26 mouse cellular contexts compared by ENCODE assay signal in genomic region chr1:173949044-173949443, GRCm38 (mm10). TPM values are rescaled to one million over a fixed set of nuclear protein-coding genes. Genes with fewer than 3 reads are reported as not detected.
A peak's percentile ranks its signal among the peaks of the same experiment; 100 is the strongest.
DNase-seq lines count a peak whose midpoint lies in the region; ATAC-seq lines count a peak whose summit lies in the region.
"Not testable (repeated sequence)": the region's sequence is repeated elsewhere in the genome, so short reads cannot be mapped to it uniquely, and the experiment has no call there.
"Had no signal": no experiment of that assay in that cellular context is flagged by ENCODE, and none has a peak within 500 bp of the region (broad histone marks: within the 10 kb centered on the region; RNA-seq: fewer than 3 reads in every experiment).

No protein-coding gene starts in this region.

- not testable (repeated sequence) for H3K4me3 ChIP-seq in liver, embryonic 16.5 days (ENCODE audit: low read depth, low read length)

- DNase-seq in 416B (ENCODE audit: low read depth), result peak; percentile 68
- DNase-seq in T-cell, adult 2 months (ENCODE audit: low spot score), result peak; percentile 45
- DNase-seq in induced T-regulatory cell, adult 2 months (ENCODE audit: low read depth), result peak; percentile 35
- DNase-seq in thymus, postnatal 10 days (ENCODE audit: low spot score in 2 of 2), result peak; percentile 3 to 7

- ATAC-seq in CD4-positive, CD25-positive, alpha-beta regulatory T cell, adult 4 months, result peak; percentile 97
- ATAC-seq in liver, embryonic 16.5 days (ENCODE audit: low read depth), result peak; percentile 30; the same call in 1 of the 2 replicates
- ATAC-seq in megakaryocyte progenitor cell, adult 5-6 weeks (replicated peaks; ENCODE audit: poor library complexity), result peak; percentile 99
- peak; percentile 99 for ATAC-seq in neutrophil, adult 5-6 weeks (ENCODE audit: extremely low read depth, insufficient number of reproducible peaks, low FRiP score, poor library complexity, severe bottlenecking)

- H3K36me3 ChIP-seq in liver, embryonic 16.5 days (ENCODE audit: control insufficient read depth, insufficient read depth), result not testable (repeated sequence)

- H3K9ac ChIP-seq in liver, embryonic 16.5 days (ENCODE audit: low read depth, low read length), result not testable (repeated sequence)

- WGBS in liver, embryonic 16.5 days (ENCODE audit: insufficient replicate concordance), result 19% methylated on average over 2 of the region's 2 CpGs

- not testable (repeated sequence) for H3K4me1 ChIP-seq in liver, embryonic 16.5 days (ENCODE audit: control insufficient read depth, low read depth, low read length)

- H3K27me3 ChIP-seq in liver, embryonic 16.5 days (ENCODE audit: control insufficient read depth, insufficient read depth, low read depth, low read length), result not testable (repeated sequence)

- not testable (repeated sequence) for H3K27ac ChIP-seq in liver, embryonic 16.5 days (ENCODE audit: low read length)

- H3K9me3 ChIP-seq in liver, embryonic 16.5 days (replicated peaks; ENCODE audit: control insufficient read depth, low read length), result not testable (repeated sequence)

- H3K4me2 ChIP-seq in liver, embryonic 16.5 days (ENCODE audit: low read depth, low read length), result not testable (repeated sequence)

RNA-seq across cellular contexts. Expression of gene Ifi203, which starts 6.6 kb away (rescaled TPM):
- 100 to 1,000 TPM; 265 to 384 TPM for polyA plus RNA-seq in CD4-positive, CD25-positive, alpha-beta regulatory T cell, adult 4 months (2017; shearing (Covaris generic))
- polyA plus RNA-seq in liver, embryonic 16.5 days (2015; fragmentation: Nextera tagmentation; extraction: Ambion mirVana), result 2.3 and 2.4 TPM in 2 replicates
- total RNA-seq in megakaryocyte progenitor cell, adult 5-6 weeks (2015), result 59.5 and 87.9 TPM in 2 replicates
- total RNA-seq in megakaryocyte progenitor cell, adult 5-6 weeks (2017), result 29.0 and 43.0 TPM in 2 replicates
- total RNA-seq in neutrophil, adult 5-6 weeks (2017), result 225 and 245 TPM in 2 replicates
- polyA plus RNA-seq: limb, embryonic 10.5 days had no signal

RNA-seq across cellular contexts. Expression of gene Mndal, which starts 6.8 kb away (rescaled TPM):
- 100 to 1,000 TPM; 417 to 550 TPM for polyA plus RNA-seq in CD4-positive, CD25-positive, alpha-beta regulatory T cell, adult 4 months (2017; shearing (Covaris generic))
- polyA plus RNA-seq in liver, embryonic 16.5 days (2015; fragmentation: Nextera tagmentation; extraction: Ambion mirVana), result 3.8 and 4.4 TPM in 2 replicates
- total RNA-seq in megakaryocyte progenitor cell, adult 5-6 weeks (2015), result 112 and 113 TPM in 2 replicates
- 70.3 and 92.9 TPM in 2 replicates for total RNA-seq in megakaryocyte progenitor cell, adult 5-6 weeks (2017)
- 805 and 849 TPM in 2 replicates for total RNA-seq in neutrophil, adult 5-6 weeks (2017)
- polyA plus RNA-seq: forebrain, embryonic 10.5 days had no signal

RNA-seq across cellular contexts. Expression of gene Ifi202b, which starts 33.5 kb away (rescaled TPM):
- polyA plus RNA-seq in CD4-positive, CD25-positive, alpha-beta regulatory T cell, adult 4 months (2017; shearing (Covaris generic)), result not detected
- polyA plus RNA-seq in liver, embryonic 16.5 days (2015; fragmentation: Nextera tagmentation; extraction: Ambion mirVana), result not detected in 2 replicates
- not detected in 2 replicates for total RNA-seq in megakaryocyte progenitor cell, adult 5-6 weeks (2015)
- not detected in 2 replicates for total RNA-seq in megakaryocyte progenitor cell, adult 5-6 weeks (2017)
- 0.23 and 0.25 TPM in 2 replicates for total RNA-seq in neutrophil, adult 5-6 weeks (2017)
- total RNA-seq: adrenal gland, adult 18-20 months; adrenal gland, postnatal 25 days; gastrocnemius, adult 18-20 months; gastrocnemius, postnatal 25 days; heart, adult 18-20 months; heart, postnatal 36 days; left cerebral cortex, postnatal 10 days; midbrain, postnatal 0 days had no signal
- polyA plus RNA-seq: forebrain, embryonic 10.5 days; forebrain, embryonic 15.5 days; frontal cortex, adult 2 months; heart, embryonic 11.5 days; heart, embryonic 16.5 days; hindbrain, embryonic 13.5 days; kidney, embryonic 14.5 days; limb, embryonic 10.5 days; midbrain, embryonic 12.5 days; midbrain, postnatal 0 days; neural tube, embryonic 15.5 days had no signal

RNA-seq across cellular contexts. Expression of gene Ifi211, which starts 36.2 kb away (rescaled TPM):
- 1 to 10 TPM; 1.2 to 1.5 TPM for polyA plus RNA-seq in CD4-positive, CD25-positive, alpha-beta regulatory T cell, adult 4 months (2017; shearing (Covaris generic))
- polyA plus RNA-seq in liver, embryonic 16.5 days (2015; fragmentation: Nextera tagmentation; extraction: Ambion mirVana), result 1.4 and 2.6 TPM in 2 replicates
- total RNA-seq in megakaryocyte progenitor cell, adult 5-6 weeks (2015), result 6.8 and 13.6 TPM in 2 replicates
- total RNA-seq in megakaryocyte progenitor cell, adult 5-6 weeks (2017), result 13.6 and 14.5 TPM in 2 replicates
- 14.8 and 16.9 TPM in 2 replicates for total RNA-seq in neutrophil, adult 5-6 weeks (2017)
- total RNA-seq: midbrain, postnatal 0 days had no signal
- polyA plus RNA-seq: limb, embryonic 10.5 days had no signal

Comparison
In these comparisons a context has a peak if more than half of its experiments do, and no peak if none do; other contexts are left out.
1. DNase-seq: peak in every context shown above with its lines; median percentile 68 in 416B; 45 in T-cell, adult 2 months; 35 in induced T-regulatory cell, adult 2 months; 5 in thymus, postnatal 10 days.
2. ATAC-seq: peak in every context shown above with its lines; median percentile 99 in megakaryocyte progenitor cell, adult 5-6 weeks; 99 in neutrophil, adult 5-6 weeks; 97 in CD4-positive, CD25-positive, alpha-beta regulatory T cell, adult 4 months; 30 in liver, embryonic 16.5 days.